Mouse (Mus musculus) WW6 (cell line): Measurements from ENCODE around the gene Adgrl3.

ENCODE experiments used
- DNase-seq: peaks from one replicate; pipeline ENCODE4 v3.0.0-alpha.2; 2013; ENCODE audit warnings: low read depth, low spot score

Gene Adgrl3

DNA sequence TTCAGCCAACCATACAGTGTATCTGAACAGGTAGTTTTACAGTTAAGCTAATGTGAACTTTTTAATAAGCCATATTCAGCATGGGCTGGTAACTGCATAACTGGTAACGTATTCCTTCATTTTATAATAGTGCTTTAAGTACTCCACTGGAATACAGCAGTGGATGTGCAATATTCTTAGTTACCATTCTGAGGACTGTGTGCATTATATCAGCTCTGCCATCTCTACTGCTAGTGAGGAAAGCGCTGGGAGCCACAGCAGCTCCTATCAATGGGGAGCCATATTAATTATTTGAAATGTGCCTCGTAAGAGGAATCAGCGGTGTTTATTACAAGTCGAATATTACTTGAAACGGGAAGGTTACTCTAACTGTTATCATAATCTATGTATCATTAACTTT, 539.0 kb downstream of the Adgrl3 start:
- DNase-seq: no peak

GRCm38 (mm10) chr5:81564294-81564693, 544.4 kb downstream of the Adgrl3 start:
- no peak for DNase-seq

DNA sequence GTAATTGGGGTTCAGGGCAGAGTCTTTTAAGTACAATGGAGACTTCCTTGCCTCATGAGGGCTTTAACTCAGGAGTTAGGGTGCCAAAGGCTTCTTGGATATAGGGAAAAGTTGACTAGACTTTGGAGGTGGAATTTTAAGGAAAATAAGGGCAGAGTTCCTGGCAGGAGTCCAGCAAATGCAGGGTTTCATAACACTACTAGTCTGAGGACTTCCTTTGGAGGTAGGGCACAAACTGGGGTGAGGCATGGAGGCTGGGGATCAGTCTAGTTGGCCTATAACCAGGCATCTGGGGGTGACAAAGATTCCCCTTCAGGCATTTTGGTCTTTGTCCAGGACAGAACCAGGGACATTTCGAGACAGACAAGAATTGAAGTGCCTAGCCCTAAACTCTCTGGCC, 546.6 kb downstream of the Adgrl3 start:
- DNase-seq: no peak

DNA sequence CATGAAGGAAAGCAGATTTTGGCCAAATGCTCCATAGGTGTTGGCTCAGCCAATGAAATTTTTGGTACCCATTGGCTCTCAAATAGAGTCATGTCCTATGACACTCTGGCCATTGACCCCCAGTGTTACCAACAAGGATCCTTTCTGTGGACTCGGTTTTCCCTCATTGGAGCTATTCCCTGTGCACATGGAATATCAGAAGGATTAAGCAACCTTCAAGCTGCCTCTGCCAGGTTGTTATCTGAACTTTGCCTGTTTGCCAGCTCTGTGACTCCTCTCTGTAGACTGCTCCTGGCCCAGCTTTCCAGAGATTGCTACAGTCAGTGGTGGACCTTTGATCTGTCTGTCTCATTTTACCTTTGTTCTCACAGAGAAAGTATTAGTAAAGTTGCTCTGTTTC, 548.8 kb downstream of the Adgrl3 start:
- DNase-seq: no peak

GRCm38 (mm10) chr5:81582886-81583285, 562.9 kb downstream of the Adgrl3 start:
- no peak for DNase-seq

- no peak for DNase-seq
Measured at GRCm38 (mm10) chr5:81583425-81583824, 563.5 kb downstream of the Adgrl3 start.

DNA sequence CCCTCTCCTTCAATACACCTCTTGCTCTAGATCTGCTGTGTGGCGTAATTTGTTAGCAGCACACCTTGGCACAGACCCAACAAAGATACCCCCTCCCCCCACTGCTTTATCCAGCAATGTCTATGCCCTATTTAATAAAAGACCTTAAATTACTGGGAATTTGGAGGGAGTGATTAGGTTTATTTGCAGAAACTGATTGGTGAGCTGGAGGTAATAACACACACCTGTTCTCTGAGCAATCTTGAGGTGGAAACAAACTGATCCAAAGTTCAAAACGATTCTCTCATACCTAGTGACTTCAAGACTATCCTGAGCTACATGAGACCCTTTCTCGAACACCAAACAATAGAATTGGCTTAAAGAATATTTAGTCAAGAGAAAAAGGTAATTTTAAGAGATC, 565.0 kb downstream of the Adgrl3 start:
- no peak for DNase-seq

DNA sequence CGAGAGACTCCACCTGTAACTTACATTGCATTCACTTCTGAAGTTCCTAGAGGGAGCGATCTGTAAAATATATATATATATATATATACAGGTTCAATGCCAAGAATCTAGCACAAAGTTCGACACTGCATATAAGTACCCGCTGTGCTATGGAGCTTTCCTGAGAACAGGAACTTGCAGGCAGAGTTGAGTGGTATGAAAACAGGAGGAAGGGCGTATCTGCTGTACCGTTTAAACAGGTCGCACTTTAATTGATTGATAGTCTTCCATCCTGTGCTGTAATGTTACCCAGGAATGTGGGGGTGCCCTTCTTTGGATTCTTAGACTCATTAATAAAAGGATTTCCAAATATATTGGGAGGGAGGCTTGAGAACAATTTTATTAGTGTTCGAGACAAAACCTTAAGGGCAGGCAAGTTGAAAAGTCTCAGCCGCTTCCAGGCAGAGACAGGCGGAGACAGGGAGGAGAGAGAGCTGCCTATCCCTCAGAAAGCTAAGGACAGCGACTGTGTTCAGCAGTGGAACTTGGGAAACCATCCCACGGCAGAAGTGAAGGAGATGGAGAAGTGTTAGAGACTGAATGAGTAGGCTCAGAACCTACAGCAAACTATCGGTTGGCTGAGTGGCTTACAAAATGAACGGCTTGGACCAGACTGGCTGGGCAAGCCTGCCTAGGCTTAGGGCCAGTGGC, 570.2 kb downstream of the Adgrl3 start:
- DNase-seq: no peak

DNA sequence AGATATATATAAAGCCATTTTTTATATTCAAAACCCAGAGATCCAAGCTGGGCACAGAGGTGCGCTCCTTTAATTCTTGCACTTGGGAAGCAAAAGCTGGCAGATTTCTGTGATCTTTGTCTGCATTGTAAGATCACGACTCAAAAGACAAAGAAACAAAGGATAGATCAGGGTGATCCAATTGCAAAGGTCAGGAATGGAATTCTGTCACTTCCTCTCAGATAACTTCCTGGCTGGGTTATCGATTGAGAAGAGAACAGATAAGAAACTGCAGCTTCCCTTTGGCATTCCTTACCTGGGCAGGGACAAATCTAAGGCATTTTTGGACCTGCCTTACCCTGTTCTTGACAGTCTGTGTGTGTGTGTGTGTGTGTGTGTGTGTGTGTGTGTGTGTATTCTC, 571.5 kb downstream of the Adgrl3 start:
- DNase-seq: no peak

- DNase-seq: no peak
Measured at GRCm38 (mm10) chr5:81593396-81593995, 573.6 kb downstream of the Adgrl3 start.

- DNase-seq: no peak
Measured at GRCm38 (mm10) chr5:81598041-81598440, 578.1 kb downstream of the Adgrl3 start.

GRCm38 (mm10) chr5:81602889-81603288, 583.0 kb downstream of the Adgrl3 start:
- DNase-seq: no peak

GRCm38 (mm10) chr5:81605646-81606045, 585.7 kb downstream of the Adgrl3 start:
- no peak for DNase-seq

DNA sequence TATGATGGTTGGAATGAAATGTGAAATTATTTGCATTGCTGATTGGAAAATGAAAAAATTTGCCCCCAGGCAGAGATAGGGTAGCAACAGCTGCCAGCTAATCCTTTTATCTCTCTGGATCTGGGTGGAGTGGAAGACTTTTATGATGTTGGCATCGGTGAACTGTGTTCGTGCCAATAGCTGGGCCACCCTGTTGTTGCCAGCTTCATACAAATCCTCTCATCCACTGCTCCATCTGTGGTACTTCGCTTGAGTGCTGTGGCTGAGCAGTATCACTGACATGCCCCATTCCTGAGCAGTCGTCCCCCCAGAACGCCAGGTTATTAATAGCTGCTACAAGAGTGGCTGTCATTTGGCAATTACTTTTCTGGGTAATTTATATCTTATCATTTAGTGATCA, 590.3 kb downstream of the Adgrl3 start:
- DNase-seq: no peak

DNA sequence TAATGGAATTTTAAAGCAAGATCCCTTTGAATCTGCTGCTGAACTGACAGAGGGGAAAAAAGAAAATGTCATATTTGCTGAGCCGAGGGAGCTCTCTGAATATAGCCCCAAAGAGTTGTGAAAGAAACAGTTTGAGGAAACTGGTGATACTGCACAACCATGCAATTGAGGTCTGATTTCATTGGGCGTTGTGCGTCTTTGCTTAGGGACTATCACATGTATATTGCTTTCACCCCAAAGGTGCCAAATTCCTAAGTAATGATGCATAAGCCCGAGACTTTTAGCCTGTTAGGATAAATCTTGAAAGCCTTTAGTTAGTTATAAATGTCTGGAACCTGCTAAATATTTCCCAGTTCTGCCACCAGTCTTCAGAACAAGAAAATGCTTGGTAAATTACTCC, 594.7 kb downstream of the Adgrl3 start:
- DNase-seq: no peak

DNA sequence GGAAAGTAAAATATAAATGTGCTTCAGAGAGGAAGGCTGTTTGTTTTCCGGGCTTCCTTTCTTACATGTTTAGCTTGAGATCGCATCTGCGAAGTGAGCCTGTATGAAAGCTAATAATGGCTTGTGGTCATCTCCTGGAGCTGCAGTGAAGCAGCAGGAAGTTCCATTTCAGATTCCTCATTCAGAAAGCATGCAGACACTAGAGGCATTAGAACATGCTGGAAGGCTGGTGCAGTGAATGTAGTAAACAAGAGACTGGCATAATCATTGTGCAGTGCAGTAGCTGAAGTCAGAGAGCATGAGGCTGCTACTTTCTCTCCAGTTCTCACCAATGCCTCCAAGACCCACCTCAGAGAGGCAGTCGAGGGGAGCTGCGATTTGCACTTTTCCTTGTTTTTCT, 601.2 kb downstream of the Adgrl3 start:
- DNase-seq: no peak

DNA sequence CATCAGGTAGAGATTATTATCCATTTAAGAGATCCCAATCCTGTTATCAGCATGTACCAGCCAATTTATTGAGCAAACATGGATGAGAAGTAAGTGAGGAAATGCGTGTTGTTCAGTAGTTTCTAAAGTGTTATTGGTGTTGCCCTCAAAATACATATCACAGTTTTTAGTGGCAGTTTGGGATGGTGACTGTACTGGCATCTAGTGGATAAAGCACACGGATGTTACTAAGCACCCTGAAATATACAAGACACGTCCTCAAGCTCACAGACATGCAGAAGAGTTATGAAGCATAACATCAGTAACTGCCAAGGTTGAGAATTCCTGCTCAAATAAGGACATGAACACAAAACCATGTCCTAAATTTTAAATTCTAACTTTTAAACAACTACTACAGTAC, 601.8 kb downstream of the Adgrl3 start:
- DNase-seq: no peak

- peak; percentile 22 for DNase-seq
Measured at GRCm38 (mm10) chr5:81623846-81624245, 603.9 kb downstream of the Adgrl3 start.

- DNase-seq: no peak
Measured at GRCm38 (mm10) chr5:81636169-81636568, 616.2 kb downstream of the Adgrl3 start.

DNA sequence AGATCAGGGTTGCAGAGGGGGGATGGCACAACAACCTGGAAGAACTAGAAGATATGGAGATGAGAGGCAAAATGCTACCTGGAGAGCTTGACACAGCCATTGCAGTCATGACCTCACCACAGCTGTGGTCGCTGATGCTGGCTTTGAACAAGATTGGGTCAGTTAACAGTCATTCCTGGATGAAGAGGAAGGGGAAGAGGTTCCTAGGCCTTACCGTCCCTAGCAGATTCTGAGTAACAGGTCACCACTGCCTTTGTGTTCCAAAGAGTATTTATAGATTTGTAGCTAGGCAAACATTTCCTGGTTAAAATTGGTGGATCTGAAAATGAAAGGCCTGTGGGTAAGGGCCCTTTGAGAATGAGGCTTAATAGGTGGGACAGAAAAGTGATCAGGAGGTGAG, 618.5 kb downstream of the Adgrl3 start:
- no peak for DNase-seq

DNA sequence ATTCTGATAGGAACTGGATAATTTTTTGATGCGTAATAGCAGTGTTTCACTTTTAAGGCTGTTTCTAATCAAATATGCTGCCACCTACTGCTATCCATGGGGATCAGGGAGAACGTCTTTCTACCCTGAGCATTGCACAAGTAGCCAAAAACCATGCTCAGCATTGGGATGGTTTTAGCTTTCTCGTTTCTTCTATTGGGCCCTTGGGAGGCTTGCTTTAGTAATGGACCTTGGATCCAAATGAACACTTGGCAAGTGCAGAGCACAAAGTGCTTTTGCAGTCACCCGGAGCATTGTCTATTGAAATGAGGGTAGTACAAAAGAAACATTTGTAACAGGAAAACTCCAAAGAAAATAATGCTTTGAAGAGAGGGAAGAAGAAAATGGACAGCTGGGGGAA, 620.2 kb downstream of the Adgrl3 start:
- DNase-seq: no peak

DNA sequence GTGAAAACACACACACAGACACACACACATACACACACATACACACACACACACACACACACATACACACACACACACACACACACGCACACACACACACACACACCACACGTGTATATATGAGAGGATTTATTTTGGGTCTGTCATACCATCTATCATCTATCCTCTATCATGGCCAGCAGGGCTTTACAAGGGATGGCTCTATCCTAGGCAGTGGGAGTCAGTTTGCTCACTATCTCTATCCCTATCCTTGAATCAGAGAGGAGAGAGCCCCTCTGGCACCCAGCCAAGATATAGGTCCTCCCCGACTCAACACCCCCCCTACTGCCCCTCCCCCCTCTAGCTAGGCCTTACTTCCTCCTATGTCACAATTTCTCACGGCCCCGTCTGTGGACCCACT, 625.6 kb downstream of the Adgrl3 start:
- no peak for DNase-seq

DNA sequence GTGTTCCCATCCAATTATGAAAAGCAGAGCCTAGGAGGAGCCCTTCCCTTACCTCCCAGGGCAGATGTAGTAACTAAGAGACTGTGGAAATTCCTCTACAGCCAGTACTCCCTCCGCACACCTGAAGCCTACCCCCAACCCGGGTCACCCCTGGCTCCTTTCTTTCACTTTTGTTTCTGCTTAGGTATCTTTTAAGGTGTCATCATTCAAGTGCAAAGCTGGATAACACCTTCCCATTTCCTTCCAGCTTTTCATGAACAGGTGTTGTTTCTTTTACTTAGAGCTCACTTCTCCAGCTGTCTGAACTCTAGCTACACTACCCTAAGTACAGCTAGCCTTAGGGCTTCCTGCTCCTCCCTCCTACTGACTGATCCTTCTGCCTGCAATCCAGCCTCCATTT, 634.0 kb downstream of the Adgrl3 start:
- DNase-seq: no peak
